Mouse (Mus musculus) heart, embryonic 12.5 days (tissue): ENCODE measurements around the gene Mag. TPM values are rescaled to one million over a fixed set of nuclear protein-coding genes. Genes with fewer than 3 reads are reported as not detected.
A peak's percentile ranks its signal among the peaks of the same experiment; 100 is the strongest.
"Not testable (repeated sequence)": the region's sequence is repeated elsewhere in the genome, so short reads cannot be mapped to it uniquely, and the experiment has no call there.

Experiments used
- ATAC-seq: fragments of 200-750 bp; cut with Nextera tagmentation; 2 replicates; pipeline ENCODE4 v1.8.0; 2017; ENCODE audit warnings: moderate TSS enrichment, moderate library complexity; ENCODE audit not compliant: insufficient number of reproducible peaks, low FRiP score
- H3K27ac ChIP-seq: fragments of 300-500 bp; sonication (generic); 2 replicates; pipeline ENCODE4 v1.5.1; 2016; ENCODE audit warnings: mild to moderate bottlenecking, moderate library complexity; ENCODE audit not compliant: poor library complexity, severe bottlenecking
- H3K27me3 ChIP-seq: fragments of 300-500 bp; sonication (generic); replicated peaks from 2 replicates; pipeline ENCODE4 v1.6.1; 2016; ENCODE audit warnings: mild to moderate bottlenecking, moderate library complexity
- H3K36me3 ChIP-seq: fragments of 300-500 bp; sonication (generic); 2 replicates; pipeline ENCODE4 v1.6.1; 2016; ENCODE audit warnings: mild to moderate bottlenecking, moderate library complexity
- H3K4me1 ChIP-seq: fragments of 300-500 bp; sonication (generic); replicated peaks from 2 replicates; pipeline ENCODE4 v1.6.1; 2016; ENCODE audit warnings: mild to moderate bottlenecking
- H3K4me2 ChIP-seq: fragments of 300-500 bp; sonication (generic); 2 replicates; pipeline ENCODE4 v1.6.1; 2016; ENCODE audit warnings: mild to moderate bottlenecking, moderate library complexity
- H3K4me3 ChIP-seq: fragments of 300-500 bp; sonication (generic); 2 replicates; pipeline ENCODE4 v1.5.1; 2016; ENCODE audit warnings: mild to moderate bottlenecking
- H3K9ac ChIP-seq: fragments of 300-500 bp; sonication (generic); 2 replicates; pipeline ENCODE4 v1.6.1; 2016; ENCODE audit warnings: mild to moderate bottlenecking, moderate library complexity
- H3K9me3 ChIP-seq: fragments of 300-500 bp; sonication (generic); replicated peaks from 2 replicates; pipeline ENCODE4 v1.6.1; 2016; ENCODE audit warnings: mild to moderate bottlenecking, moderate library complexity
- WGBS: fragments of 180-500 bp; shearing (Covaris S2); methylation state at CpG from one replicate; pipeline ENCODE4 v1.1.7; 2016; 5-methylcytosine and 5-hydroxymethylcytosine counted together
- polyA plus RNA-seq: library from polyadenylated mRNA; unstranded; fragments of >200 nt; fragmentation: Nextera tagmentation; extraction: Ambion mirVana; gene quantifications from 2 replicates; pipeline ENCODE4 v1.2.1, GENCODE M21; 2016

Gene Mag
- polyA plus RNA-seq, 1 experiment from 2014 or later: not detected

- H3K27me3 ChIP-seq, H3K36me3 ChIP-seq, H3K4me1 ChIP-seq, H3K9me3 ChIP-seq, H3K9ac ChIP-seq, H3K4me2 ChIP-seq, ATAC-seq, H3K4me3 ChIP-seq, H3K27ac ChIP-seq: not testable (repeated sequence)
- WGBS: 64% methylated on average over 6 of the region's 6 CpGs
Observed at GRCm38 (mm10) chr7:30935422-30936099, 20.9 kb upstream of the Mag start.

GRCm38 (mm10) chr7:30924581-30924980, 9.9 kb upstream of the Mag start, which contains the start of gene Hamp2:
Gene Hamp2, minus strand, starts transcription at chr7:30924681.
- not testable (repeated sequence) for H3K4me1 ChIP-seq, H3K9ac ChIP-seq, H3K27ac ChIP-seq, H3K4me3 ChIP-seq, H3K36me3 ChIP-seq, H3K4me2 ChIP-seq, H3K9me3 ChIP-seq, ATAC-seq
- peaks cover 10% of the 10 kb centered on the region; the same call in 1 of the 2 replicates for H3K27me3 ChIP-seq
- WGBS: 70% methylated on average over 2 of the region's 2 CpGs

DNA sequence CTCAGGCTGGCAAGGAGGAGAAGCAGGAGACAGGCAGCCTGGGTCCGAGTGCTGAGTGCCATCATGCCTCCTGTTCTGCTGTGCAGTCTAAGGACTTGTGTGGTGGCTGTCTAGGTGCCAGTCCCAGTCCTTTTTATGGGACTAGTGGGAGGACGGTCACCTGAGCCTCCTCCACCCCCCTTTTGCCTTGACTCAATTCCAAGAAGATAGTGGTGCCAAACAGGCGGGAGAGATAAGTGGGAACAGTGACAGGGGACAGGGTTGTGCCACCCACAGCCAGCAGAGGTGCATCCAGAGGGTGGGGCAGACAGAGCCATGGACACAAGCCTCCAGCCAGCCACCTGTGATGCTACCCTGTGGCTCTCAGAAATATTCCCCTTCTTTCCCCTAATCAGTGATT, 9.4 kb upstream of the Mag start:
- Histone ChIP-seq H3K4me2 (no peak overlapping the region), H3K9ac (no peak overlapping the region), H3K4me3 (no peak overlapping the region), H3K4me1 (no peaks in the 10 kb centered on the region), H3K27me3 (peaks cover 10% of the 10 kb centered on the region; the same call in 1 of the 2 replicates), H3K36me3 (no peaks in the 10 kb centered on the region), H3K9me3 (no peaks in the 10 kb centered on the region), H3K27ac (no peak overlapping the region)
- no peak for ATAC-seq
- WGBS: 58% methylated on average over 3 of the region's 3 CpGs

GRCm38 (mm10) chr7:30922490-30922889, 7.8 kb upstream of the Mag start:
- not testable (repeated sequence) for H3K4me1 ChIP-seq, H3K4me3 ChIP-seq, ATAC-seq, H3K9me3 ChIP-seq, H3K9ac ChIP-seq, H3K27ac ChIP-seq, H3K36me3 ChIP-seq, H3K4me2 ChIP-seq
- peaks cover 10% of the 10 kb centered on the region; the same call in 1 of the 2 replicates for H3K27me3 ChIP-seq
- 50% methylated on average over 3 of the region's 3 CpGs for WGBS

DNA sequence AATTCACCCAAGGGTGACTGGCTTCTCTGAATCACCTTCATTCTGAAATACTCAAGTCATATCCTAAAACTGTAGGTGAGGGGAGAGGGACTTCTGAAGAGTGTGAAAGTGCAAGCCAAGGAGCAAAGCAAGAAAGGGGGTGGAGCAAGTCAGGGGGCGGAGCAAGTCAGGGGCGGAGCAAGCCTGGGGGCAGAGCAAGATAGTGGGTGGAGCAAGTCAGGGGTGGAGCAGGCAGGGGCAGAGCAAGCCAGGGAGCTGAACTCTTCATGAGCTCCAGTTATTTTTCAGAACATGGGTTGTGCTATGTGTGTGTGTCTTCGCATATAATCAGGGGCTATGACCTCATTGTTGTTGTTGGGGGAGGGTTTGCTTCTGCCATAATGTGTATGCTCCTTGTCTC, 5.5 kb upstream of the Mag start:
- 48% methylated on average over 3 of the region's 3 CpGs for WGBS
- Histone ChIP-seq H3K4me3 (no peak overlapping the region), H3K27ac (no peak overlapping the region), H3K9me3 (no peaks in the 10 kb centered on the region), H3K27me3 (peaks cover 20% of the 10 kb centered on the region), H3K9ac (no peak overlapping the region), H3K4me2 (no peak overlapping the region), H3K4me1 (no peaks in the 10 kb centered on the region), H3K36me3 (no peaks in the 10 kb centered on the region)
- no peak for ATAC-seq

DNA sequence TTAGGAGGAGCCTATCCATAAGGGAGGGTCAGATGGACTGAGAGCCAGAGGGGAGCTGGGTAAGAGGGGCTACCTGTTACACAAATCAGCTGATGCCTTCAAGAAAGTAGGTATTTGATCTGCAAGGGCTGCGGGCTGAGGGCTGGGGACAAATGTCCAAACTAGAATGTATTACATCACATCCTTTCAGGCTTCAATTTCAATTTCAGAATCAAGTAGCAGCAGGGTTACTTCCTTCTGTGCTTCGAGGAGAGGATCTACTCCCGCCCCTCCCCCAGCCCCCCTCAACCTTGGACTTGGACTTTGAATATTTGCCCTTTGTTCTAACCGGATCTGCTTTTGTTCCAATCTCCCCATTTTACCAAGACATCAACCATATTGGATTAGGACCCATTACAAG, 2.5 kb upstream of the Mag start:
- Histone ChIP-seq H3K4me3 (no peak overlapping the region), H3K9me3 (no peaks in the 10 kb centered on the region), H3K4me2 (no peak overlapping the region), H3K27ac (no peak overlapping the region), H3K27me3 (peaks cover 10% of the 10 kb centered on the region), H3K4me1 (no peaks in the 10 kb centered on the region), H3K36me3 (no peaks in the 10 kb centered on the region), H3K9ac (no peak overlapping the region)
- ATAC-seq: no peak
- 49% methylated on average over 4 of the region's 4 CpGs for WGBS

- Histone ChIP-seq H3K4me2 (no peak overlapping the region), H3K9ac (no peak overlapping the region), H3K9me3 (no peaks in the 10 kb centered on the region), H3K36me3 (no peaks in the 10 kb centered on the region), H3K4me3 (no peak overlapping the region), H3K27me3 (peaks cover 10% of the 10 kb centered on the region), H3K4me1 (no peaks in the 10 kb centered on the region), H3K27ac (no peak overlapping the region)
- WGBS: 34% methylated on average over 6 of the region's 6 CpGs
- no peak for ATAC-seq
Observed at GRCm38 (mm10) chr7:30916713-30917112, 2.0 kb upstream of the Mag start.

GRCm38 (mm10) chr7:30909773-30910172, 4.9 kb downstream of the Mag start:
- Histone ChIP-seq H3K36me3 (no peaks in the 10 kb centered on the region), H3K4me3 (no peak overlapping the region), H3K4me1 (peaks cover 9% of the 10 kb centered on the region), H3K27me3 (peaks cover 39% of the 10 kb centered on the region), H3K9ac (no peak overlapping the region), H3K27ac (no peak overlapping the region), H3K4me2 (no peak overlapping the region), H3K9me3 (no peaks in the 10 kb centered on the region)
- no peak for ATAC-seq
- WGBS: 68% methylated on average over 6 of the region's 6 CpGs

GRCm38 (mm10) chr7:30908992-30909431, 5.7 kb downstream of the Mag start:
- Histone ChIP-seq H3K27me3 (peaks cover 39% of the 10 kb centered on the region), H3K9ac (no peak overlapping the region), H3K36me3 (no peaks in the 10 kb centered on the region), H3K27ac (no peak overlapping the region), H3K4me2 (peak overlapping the region; percentile 64), H3K4me1 (peaks cover 9% of the 10 kb centered on the region), H3K9me3 (no peaks in the 10 kb centered on the region), H3K4me3 (peak overlapping the region; percentile 12)
- peak; percentile 37 for ATAC-seq
- 23% methylated on average over 15 of the region's 17 CpGs for WGBS

GRCm38 (mm10) chr7:30908277-30908991, 6.2 kb downstream of the Mag start:
- ATAC-seq: peak; percentile 61
- peak overlapping the region; percentile 12 for H3K4me3 ChIP-seq

GRCm38 (mm10) chr7:30904042-30904441, 10.6 kb downstream of the Mag start:
- Histone ChIP-seq H3K9ac (no peak overlapping the region), H3K36me3 (no peaks in the 10 kb centered on the region), H3K4me2 (no peak overlapping the region), H3K9me3 (no peaks in the 10 kb centered on the region), H3K4me1 (peaks cover 9% of the 10 kb centered on the region), H3K4me3 (no peak overlapping the region), H3K27me3 (peaks cover 37% of the 10 kb centered on the region), H3K27ac (no peak overlapping the region)
- 43% methylated on average over 4 of the region's 4 CpGs for WGBS
- ATAC-seq: no peak

More at GRCm38 (mm10) chr7:30908277-30908991, 6.2 kb downstream of the Mag start:
- Histone ChIP-seq H3K9me3 (no peaks in the 10 kb centered on the region), H3K4me1 (peaks cover 9% of the 10 kb centered on the region), H3K27ac (no peak overlapping the region), H3K27me3 (peaks cover 39% of the 10 kb centered on the region), H3K4me2 (peak overlapping the region; percentile 64), H3K36me3 (no peaks in the 10 kb centered on the region), H3K9ac (0 out of 2 replicates have a peak overlapping the region, but pooled peaks have one; percentile 30)
- 3% methylated on average over 24 of the region's 26 CpGs for WGBS
